Comparison of ENCODE assay signal across 13 mouse cellular contexts in genomic region chr11:57832552-57833201, GRCm38 (mm10). TPM values are rescaled to one million over a fixed set of nuclear protein-coding genes. Genes with fewer than 3 reads are reported as not detected.
A peak's percentile ranks its signal among the peaks of the same experiment; 100 is the strongest.
DNase-seq lines count a peak whose midpoint lies in the region; ATAC-seq and TF ChIP-seq lines count a peak whose summit lies in the region.
"Had no signal": no experiment of that assay in that cellular context is flagged by ENCODE, and none has a peak within 500 bp of the region (broad histone marks: within the 10 kb centered on the region; RNA-seq: fewer than 3 reads in every experiment).

Gene Hand1, minus strand, starts transcription at chr11:57832818.

- peak; percentile 59 for DNase-seq in embryo, embryonic 9.5 days (ENCODE audit: extremely low spot score)
- no peak for DNase-seq in embryo, embryonic 10 days (ENCODE audit: low spot score)
- no peak for DNase-seq in kidney, postnatal 14 days
- DNase-seq in adrenal gland, postnatal 14 days, result no peak
- DNase-seq in limb, embryonic 11.5 days (ENCODE audit: low spot score), result peak; percentile 60
- DNase-seq in left cerebral cortex, adult 2 months (ENCODE audit: extremely low spot score in 1 of 2, low spot score in 2 of 2), result no peak
- no peak for DNase-seq in layer of hippocampus, postnatal 10 days (ENCODE audit: low spot score in 2 of 2)
- DNase-seq: B cell, adult 2 months; cerebellum, adult 11 months; gastrocnemius, postnatal 10 days; thymus, adult 18-20 months had no signal

- intact Hi-C loops in left cerebral cortex, adult 2 months (cut with DNase I), result no loop called here

- peak within 1 kb of the TSS; percentile 18; the same call in 1 of the 2 replicates for H3K4me3 ChIP-seq in kidney, embryonic 15.5 days (replicated peaks)
- peak within 1 kb of the TSS; percentile 21 for H3K4me3 ChIP-seq in limb, embryonic 11.5 days (ENCODE audit: low read depth, low read length)
- no peak within 1 kb of the TSS for H3K4me3 ChIP-seq in left cerebral cortex, adult 2 months
- H3K4me3 ChIP-seq: liver, embryonic 15.5 days had no signal

- 5% methylated on average over 23 of the region's 23 CpGs for WGBS in kidney, embryonic 15.5 days
- WGBS in limb, embryonic 11.5 days, result 2% methylated on average over 23 of the region's 23 CpGs

- peaks cover 99% of the 10 kb centered on the region for H3K27me3 ChIP-seq in kidney, embryonic 15.5 days
- peaks cover 90% of the 10 kb centered on the region for H3K27me3 ChIP-seq in limb, embryonic 11.5 days (ENCODE audit: control insufficient read depth, insufficient read depth, low read length)

- H3K36me3 ChIP-seq in kidney, embryonic 15.5 days, result no peaks in the 10 kb centered on the region
- H3K36me3 ChIP-seq in limb, embryonic 11.5 days (ENCODE audit: control insufficient read depth, insufficient read depth, low read length), result no peaks in the 10 kb centered on the region
- H3K36me3 ChIP-seq: liver, embryonic 15.5 days had no signal

- peaks cover 48% of the 10 kb centered on the region for H3K4me1 ChIP-seq in kidney, embryonic 15.5 days
- H3K4me1 ChIP-seq in limb, embryonic 11.5 days (ENCODE audit: control insufficient read depth, insufficient read depth, low read length), result peaks cover 38% of the 10 kb centered on the region

- H3K9me3 ChIP-seq in kidney, embryonic 15.5 days (replicated peaks), result no peaks in the 10 kb centered on the region
- H3K9me3 ChIP-seq in limb, embryonic 11.5 days (ENCODE audit: control insufficient read depth, low read length), result no peaks in the 10 kb centered on the region
- H3K9me3 ChIP-seq: liver, embryonic 15.5 days had no signal

- H3K9ac ChIP-seq in kidney, embryonic 15.5 days, result no peak within 1 kb of the TSS
- 0 out of 2 replicates have a peak within 1 kb of the TSS, but pooled peaks have one; percentile 23 for H3K9ac ChIP-seq in limb, embryonic 11.5 days (ENCODE audit: low read length)
- H3K9ac ChIP-seq: liver, embryonic 15.5 days had no signal

- no peak for ATAC-seq in kidney, embryonic 15.5 days (replicated peaks; ENCODE audit: low FRiP score)
- no peak for ATAC-seq in limb, embryonic 11.5 days (ENCODE audit: insufficient number of reproducible peaks, low FRiP score, low TSS enrichment, low read depth)

- H3K4me2 ChIP-seq in kidney, embryonic 15.5 days, result no peak within 1 kb of the TSS
- peak within 1 kb of the TSS; percentile 37 for H3K4me2 ChIP-seq in limb, embryonic 11.5 days (ENCODE audit: low read depth, severe bottlenecking)
- H3K4me2 ChIP-seq: liver, embryonic 15.5 days had no signal

- no peak within 1 kb of the TSS for H3K27ac ChIP-seq in kidney, embryonic 15.5 days
- H3K27ac ChIP-seq in limb, embryonic 11.5 days (replicated peaks; ENCODE audit: low read depth, low read length), result no peak within 1 kb of the TSS
- no peak within 1 kb of the TSS for H3K27ac ChIP-seq in left cerebral cortex, adult 2 months
- H3K27ac ChIP-seq: liver, embryonic 15.5 days had no signal

- no peak for TF ChIP-seq CTCF in left cerebral cortex, adult 2 months (IDR thresholded peaks at IDR 0.05)

RNA-seq across cellular contexts. Expression of gene Hand1, which starts in this region (rescaled TPM):
- 0.99 and 5.4 TPM in 2 replicates for polyA plus RNA-seq in kidney, embryonic 15.5 days (2015; fragmentation: Nextera tagmentation; extraction: Ambion mirVana)
- total RNA-seq in adrenal gland, postnatal 14 days (2021), result 12.0 and 14.7 TPM in 2 replicates
- polyA plus RNA-seq in limb, embryonic 11.5 days (2014; fragmentation: Nextera tagmentation; extraction: Ambion mirVana), result 2.6 and 3.0 TPM in 2 replicates
- not detected for total RNA-seq in left cerebral cortex, adult 2 months (2021)
- total RNA-seq in layer of hippocampus, postnatal 10 days (2021), result not detected
- total RNA-seq: gastrocnemius, postnatal 10 days had no signal

Comparison
In these comparisons a context has a peak if more than half of its experiments do, and no peak if none do; other contexts are left out.
1. RNA of gene Hand1 (total RNA-seq): 12.0 to 14.7 TPM in adrenal gland, postnatal 14 days; not detected in left cerebral cortex, adult 2 months and not detected in layer of hippocampus, postnatal 10 days; every median in the first group is over 10 times any median in the second.
2. DNase-seq: peak in embryo, embryonic 9.5 days (single experiment) and limb, embryonic 11.5 days (single experiment); none in embryo, embryonic 10 days (single experiment), kidney, postnatal 14 days (single experiment), adrenal gland, postnatal 14 days (single experiment), left cerebral cortex, adult 2 months (0 of 2) and layer of hippocampus, postnatal 10 days (0 of 2).